ENCODE assay signal across 11 mouse cellular contexts in genomic region chr2:90570216-90570615, GRCm38 (mm10). TPM values are rescaled to one million over a fixed set of nuclear protein-coding genes. Genes with fewer than 3 reads are reported as not detected.
DNase-seq lines count a peak whose midpoint lies in the region; ATAC-seq and TF ChIP-seq lines count a peak whose summit lies in the region.
"Had no signal": no experiment of that assay in that cellular context is flagged by ENCODE, and none has a peak within 500 bp of the region (broad histone marks: within the 10 kb centered on the region; RNA-seq: fewer than 3 reads in every experiment).

No protein-coding gene starts in this region.

- H3K27ac ChIP-seq in thymus, adult 2 months (ENCODE audit: control insufficient read depth, insufficient read depth, low read length), result peak overlapping the region; percentile 82
- H3K27ac ChIP-seq in forebrain, embryonic 12.5 days, result no peak overlapping the region
- H3K27ac ChIP-seq in neural tube, embryonic 15.5 days (replicated peaks), result no peak overlapping the region
- H3K27ac ChIP-seq: hindbrain, embryonic 10.5 days; midbrain, embryonic 10.5 days had no signal

- no peaks in the 10 kb centered on the region for H3K36me3 ChIP-seq in thymus, adult 2 months (ENCODE audit: control insufficient read depth, insufficient read depth, low read length)
- H3K36me3 ChIP-seq in forebrain, embryonic 12.5 days (replicated peaks), result no peaks in the 10 kb centered on the region
- no peaks in the 10 kb centered on the region for H3K36me3 ChIP-seq in neural tube, embryonic 15.5 days
- H3K36me3 ChIP-seq: hindbrain, embryonic 10.5 days; midbrain, embryonic 10.5 days had no signal

- TF ChIP-seq POLR2A in thymus, adult 2 months (IDR thresholded peaks at IDR 0.05; ENCODE audit: control insufficient read depth, extremely low read depth, insufficient read depth, low read length, poor library complexity), result peak; percentile 43; the same call in 1 of the 2 replicates

- WGBS in thymus, adult 2 months, result 21% methylated on average over 10 of the region's 10 CpGs
- WGBS in forebrain, embryonic 12.5 days, result 90% methylated on average over 10 of the region's 10 CpGs
- WGBS in neural tube, embryonic 15.5 days, result 92% methylated on average over 10 of the region's 10 CpGs

- DNase-seq in kidney, adult 18-20 months, result peak; percentile 5
- DNase-seq in kidney, postnatal 4 days, result no peak
- DNase-seq in cerebellum, adult 11 months, result peak; percentile 83
- DNase-seq in cerebellum, adult 9-11 months, result peak; percentile 96
- DNase-seq in thymus, adult 2 months, result peak; percentile 57
- DNase-seq: kidney, adult 11 months; lung, embryonic 14.5 days had no signal

- no peak for ATAC-seq in forebrain, embryonic 12.5 days (ENCODE audit: low FRiP score)
- ATAC-seq in neural tube, embryonic 15.5 days (ENCODE audit: low FRiP score), result no peak

- H3K4me1 ChIP-seq in thymus, adult 2 months (replicated peaks; ENCODE audit: control insufficient read depth, insufficient read depth, low read length), result peaks cover 40% of the 10 kb centered on the region
- H3K4me1 ChIP-seq in forebrain, embryonic 12.5 days, result no peaks in the 10 kb centered on the region; the same call in 1 of the 2 replicates
- peaks cover 28% of the 10 kb centered on the region for H3K4me1 ChIP-seq in neural tube, embryonic 15.5 days

- H3K27me3 ChIP-seq in thymus, adult 2 months (ENCODE audit: control insufficient read depth, insufficient read depth, low read length), result no peaks in the 10 kb centered on the region
- H3K27me3 ChIP-seq in forebrain, embryonic 12.5 days, result no peaks in the 10 kb centered on the region
- no peaks in the 10 kb centered on the region for H3K27me3 ChIP-seq in neural tube, embryonic 15.5 days (replicated peaks)

- H3K9me3 ChIP-seq in forebrain, embryonic 12.5 days, result no peaks in the 10 kb centered on the region
- no peaks in the 10 kb centered on the region for H3K9me3 ChIP-seq in neural tube, embryonic 15.5 days (replicated peaks)
- H3K9me3 ChIP-seq: hindbrain, embryonic 10.5 days; midbrain, embryonic 10.5 days had no signal

- no peak overlapping the region for H3K9ac ChIP-seq in forebrain, embryonic 12.5 days
- H3K9ac ChIP-seq in neural tube, embryonic 15.5 days (replicated peaks), result no peak overlapping the region
- H3K9ac ChIP-seq: lung, embryonic 14.5 days had no signal

- no peak overlapping the region for H3K4me2 ChIP-seq in forebrain, embryonic 12.5 days
- H3K4me2 ChIP-seq in neural tube, embryonic 15.5 days, result no peak overlapping the region
- H3K4me2 ChIP-seq: lung, embryonic 14.5 days had no signal

- no peak overlapping the region for H3K4me3 ChIP-seq in thymus, adult 2 months (ENCODE audit: control insufficient read depth, insufficient read depth, low read length)
- H3K4me3 ChIP-seq in forebrain, embryonic 12.5 days (replicated peaks), result no peak overlapping the region
- H3K4me3 ChIP-seq in neural tube, embryonic 15.5 days (replicated peaks), result no peak overlapping the region
- H3K4me3 ChIP-seq: hindbrain, embryonic 10.5 days; midbrain, embryonic 10.5 days had no signal

- TF ChIP-seq CTCF in thymus, adult 2 months (IDR thresholded peaks at IDR 0.05; ENCODE audit: borderline replicate concordance, control insufficient read depth, extremely low read depth, insufficient read depth, low read length, poor library complexity), result no peak

RNA-seq across cellular contexts. Expression of gene Ptprj, which starts 10.2 kb away (rescaled TPM):
- polyA plus RNA-seq in thymus, adult 2 months (2012; rRNA removed), result 5.0 and 6.5 TPM in 2 replicates
- polyA plus RNA-seq in forebrain, embryonic 12.5 days (2016; fragmentation: Nextera tagmentation; extraction: Ambion mirVana), result 2.1 and 2.7 TPM in 2 replicates
- 5.8 and 6.0 TPM in 2 replicates for polyA plus RNA-seq in neural tube, embryonic 15.5 days (2015; fragmentation: Nextera tagmentation; extraction: Ambion mirVana)

Comparison
In these comparisons a context has a peak if more than half of its experiments do, and no peak if none do; other contexts are left out.
1. DNase-seq: peak in kidney, adult 18-20 months (single experiment), cerebellum, adult 11 months (single experiment), cerebellum, adult 9-11 months (single experiment) and thymus, adult 2 months (single experiment); none in kidney, postnatal 4 days (0 of 2).